Mouse (Mus musculus): ENCODE data around the gene Wnt5b.

The Wnt5b gene

GRCm38 (mm10) chr6:119543803-119544517 lies at the start of gene Wnt5b:
Gene Wnt5b, minus strand, starts transcription at chr6:119544347.
- no peak for DNase-seq

GRCm38 (mm10) chr6:119590872-119591271 lies 46.7 kb upstream of the Wnt5b start:
- DNase-seq = peak; percentile 71

GRCm38 (mm10) chr6:119587897-119588296 lies 43.8 kb upstream of the Wnt5b start:
- DNase-seq = no peak

DNA sequence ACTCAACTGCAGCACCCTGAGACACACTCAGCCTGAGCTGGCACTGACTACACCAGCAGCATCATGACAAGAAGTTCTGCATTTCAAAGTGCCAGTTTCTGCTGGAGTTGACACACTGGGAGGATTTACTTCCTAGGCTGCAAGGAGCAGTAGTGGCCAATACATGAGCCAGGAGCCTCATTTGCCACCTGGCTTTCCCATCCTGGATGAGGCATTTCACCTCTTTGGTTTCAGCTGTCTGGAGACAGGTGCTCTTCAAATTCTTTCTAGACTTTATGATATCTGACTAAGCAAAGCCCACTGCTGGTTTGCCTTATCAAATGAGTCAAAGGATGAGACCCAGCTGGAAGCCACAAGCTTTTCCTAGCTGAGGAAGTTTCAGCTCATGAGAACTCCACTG lies 43.3 kb upstream of the Wnt5b start:
- DNase-seq = no peak

DNA sequence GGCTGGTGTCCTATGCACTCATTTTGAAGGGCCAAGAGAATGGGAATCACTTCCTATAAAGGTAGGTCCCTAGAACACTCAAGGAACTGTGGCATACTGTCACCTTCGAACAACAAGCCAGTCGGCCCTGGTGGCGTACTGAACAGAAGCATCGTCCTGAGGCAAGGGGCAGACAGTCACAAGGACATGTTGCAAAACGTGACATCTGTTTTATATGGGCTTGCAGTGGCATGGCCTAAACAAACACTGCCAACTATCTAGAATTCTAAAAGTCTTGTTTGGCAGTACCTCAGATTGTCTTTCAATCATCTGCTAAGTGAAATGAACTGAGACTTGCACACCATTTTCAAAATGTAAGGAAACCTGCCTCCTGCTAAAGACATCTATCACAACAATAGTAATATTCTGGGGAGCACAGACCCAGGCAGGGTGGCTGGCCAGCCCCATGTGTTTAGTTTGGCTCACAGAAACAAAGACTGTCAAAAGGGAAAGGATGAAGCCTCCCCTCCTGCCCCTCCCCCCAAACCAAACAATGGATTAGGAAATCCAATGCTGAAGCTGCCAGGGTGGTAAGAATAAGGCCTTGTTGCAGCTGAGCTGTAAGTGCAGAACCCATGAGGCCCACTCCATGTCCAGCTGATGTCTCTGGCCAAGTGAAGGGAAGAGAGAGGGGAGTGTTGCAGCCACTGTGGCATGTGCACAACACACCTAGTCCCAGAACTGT lies 41.7 kb upstream of the Wnt5b start:
- DNase-seq = peak; percentile 97

- DNase-seq = no peak
Observed at GRCm38 (mm10) chr6:119584061-119584460, 39.9 kb upstream of the Wnt5b start.

- DNase-seq = peak; percentile 74
Observed at GRCm38 (mm10) chr6:119583165-119583564, 39.0 kb upstream of the Wnt5b start.

DNA sequence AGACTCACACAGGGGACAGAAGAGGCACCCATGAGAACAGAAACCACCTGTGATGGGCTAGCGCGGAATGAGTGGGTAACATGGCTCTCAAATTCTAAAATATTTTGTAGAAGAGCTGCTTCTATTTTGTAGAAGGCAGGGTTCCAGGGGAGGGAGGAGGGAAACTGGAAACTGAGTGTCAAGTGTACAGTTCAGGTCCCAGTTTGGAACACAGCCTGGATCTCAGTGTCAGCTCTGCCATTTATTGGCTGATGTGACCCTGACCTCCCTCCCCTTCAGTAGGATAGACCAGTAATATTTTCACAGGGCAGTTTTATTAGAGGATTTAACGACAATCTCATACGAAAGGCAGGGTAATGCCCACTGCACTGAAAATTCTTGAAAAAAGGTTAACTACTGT lies 32.6 kb upstream of the Wnt5b start:
- no peak for DNase-seq

GRCm38 (mm10) chr6:119575331-119575730 lies 31.2 kb upstream of the Wnt5b start:
- no peak for DNase-seq

DNA sequence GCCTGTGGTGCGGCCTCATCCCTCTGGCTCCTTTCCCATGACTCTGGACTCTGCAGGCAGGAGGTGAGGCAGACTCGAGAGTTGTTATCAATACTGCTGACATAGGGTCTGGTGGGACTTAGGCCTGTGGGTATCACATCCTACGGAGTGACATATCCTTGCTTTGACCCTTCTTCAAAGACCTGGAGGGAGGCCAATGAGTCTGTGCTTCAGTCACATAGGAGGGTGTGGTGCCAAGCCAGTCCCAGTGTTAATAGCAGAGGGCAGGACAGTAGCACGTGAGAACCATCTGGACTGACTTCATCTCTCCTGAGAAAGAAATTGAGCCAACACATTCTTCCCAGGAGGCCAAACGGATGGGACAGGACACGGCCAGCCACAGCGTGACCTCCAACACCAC lies 28.1 kb upstream of the Wnt5b start:
- peak; percentile 96 for DNase-seq

- DNase-seq = no peak
Observed at GRCm38 (mm10) chr6:119570797-119571196, 26.6 kb upstream of the Wnt5b start.

GRCm38 (mm10) chr6:119568339-119568738 lies 24.2 kb upstream of the Wnt5b start:
- no peak for DNase-seq

DNA sequence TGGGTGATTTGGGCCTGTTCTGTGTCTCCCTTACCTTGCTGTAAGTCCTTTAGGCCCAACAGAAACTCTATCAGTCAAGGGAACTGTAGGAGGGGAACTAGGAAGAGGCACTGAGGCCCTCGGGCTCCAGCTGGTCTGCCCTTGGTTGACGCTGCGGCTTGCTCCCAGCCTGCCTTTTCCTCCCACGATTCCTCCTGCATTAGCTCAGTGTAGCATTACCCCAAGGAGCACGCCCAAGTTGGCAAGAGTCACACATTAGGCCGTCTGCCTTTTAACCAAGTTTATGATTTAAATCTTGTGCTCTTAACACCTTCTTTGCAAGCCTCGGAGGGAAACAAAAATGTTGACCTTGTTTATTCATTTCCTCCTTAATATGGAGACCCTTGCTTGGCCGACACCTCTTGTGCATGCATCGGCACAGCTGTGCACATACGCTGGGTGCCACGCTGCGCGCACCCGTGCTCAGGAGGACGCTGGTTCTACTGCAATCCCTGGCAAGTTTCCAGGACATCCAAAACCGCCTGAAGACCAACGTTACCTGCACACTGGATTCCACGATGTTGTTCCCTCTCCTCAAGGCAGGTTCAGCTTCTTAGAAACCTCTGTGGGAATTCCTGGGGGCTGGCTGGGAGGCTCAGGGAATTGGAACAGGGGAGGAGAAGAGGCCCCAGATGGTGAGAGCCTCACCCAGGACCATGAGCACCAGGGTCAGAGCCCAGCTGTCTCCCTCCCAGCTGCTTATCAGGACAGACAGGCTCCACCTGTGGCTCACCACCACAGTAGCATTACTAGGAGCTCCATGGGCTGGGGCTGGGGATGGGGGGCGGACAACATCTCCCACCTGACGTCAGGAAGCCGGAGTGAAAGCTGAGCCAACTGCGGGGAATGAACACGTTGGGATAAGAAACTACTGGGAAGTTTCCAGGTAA lies 21.6 kb upstream of the Wnt5b start:
- DNase-seq = peak; percentile 93

GRCm38 (mm10) chr6:119562558-119562957 lies 18.4 kb upstream of the Wnt5b start:
- DNase-seq = peak; percentile 92

- DNase-seq = no peak
Observed at GRCm38 (mm10) chr6:119558855-119559254, 14.7 kb upstream of the Wnt5b start.

DNA sequence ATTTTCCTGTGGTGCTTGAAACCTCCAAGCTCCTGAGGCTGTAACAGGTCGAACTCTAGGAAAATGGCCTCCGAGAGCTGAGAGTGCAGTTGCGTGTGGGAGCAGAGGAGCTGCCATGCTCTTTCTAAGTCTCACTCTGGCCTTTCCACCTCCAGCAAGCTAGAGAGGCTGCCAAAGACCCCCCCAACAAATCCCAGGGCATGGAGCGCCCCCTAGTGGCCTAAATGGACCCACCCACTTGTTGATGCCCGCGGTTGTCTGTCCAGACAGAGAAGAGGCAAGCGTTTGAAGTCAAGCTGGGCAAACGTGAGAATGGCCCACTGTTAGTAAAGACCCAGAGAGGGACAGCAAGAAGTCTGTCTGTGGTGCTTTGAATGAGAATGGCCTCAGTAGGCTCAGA lies 10.3 kb upstream of the Wnt5b start:
- no peak for DNase-seq

- DNase-seq = no peak
Observed at GRCm38 (mm10) chr6:119544518-119544864, 344 bp upstream of the Wnt5b start.

- DNase-seq = no peak
Observed at GRCm38 (mm10) chr6:119543456-119543802, 718 bp downstream of the Wnt5b start.

DNA sequence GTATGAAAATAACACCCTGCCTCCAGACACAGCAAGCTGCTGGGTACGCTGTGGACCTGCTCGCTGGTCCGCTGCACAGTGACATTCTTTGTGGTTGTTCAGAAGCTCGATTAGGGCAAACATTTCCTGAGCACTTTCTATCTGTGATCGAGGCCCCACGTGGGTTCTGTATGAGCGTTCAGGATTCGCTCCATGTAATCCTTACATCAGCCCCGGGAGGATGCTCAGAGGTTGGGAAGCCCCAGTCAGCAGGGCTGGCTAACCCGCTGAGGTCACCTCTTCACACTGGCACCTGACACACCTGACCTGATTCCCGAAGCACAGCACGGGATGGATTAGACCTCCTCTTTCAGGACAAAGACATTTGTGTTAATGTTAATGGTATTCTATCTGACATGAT lies 8.3 kb downstream of the Wnt5b start:
- no peak for DNase-seq

DNA sequence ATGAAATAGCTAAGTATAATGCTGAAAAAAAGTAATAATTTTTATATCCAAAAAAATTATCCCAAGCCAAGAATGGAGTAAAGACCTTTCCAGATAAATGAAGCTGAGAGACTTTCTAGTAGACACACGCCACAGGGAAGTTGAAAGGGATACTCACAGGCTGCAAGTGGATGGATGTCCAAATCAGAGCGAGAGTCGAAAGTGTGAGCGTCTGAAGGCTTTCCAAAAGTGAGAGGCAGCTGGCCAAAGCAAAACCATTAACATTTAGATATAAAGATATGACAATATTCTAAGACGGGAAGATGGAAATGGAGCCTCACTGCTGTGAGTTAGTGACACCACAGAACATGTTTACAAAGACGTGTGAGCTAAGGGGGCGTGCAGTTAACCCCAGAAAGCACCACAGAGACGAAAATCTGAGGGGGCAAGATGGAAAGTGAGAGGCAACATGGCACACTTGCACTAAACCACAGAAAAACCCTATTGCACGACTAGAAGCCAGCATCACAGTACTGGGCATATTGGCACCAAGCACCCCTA lies 10.9 kb downstream of the Wnt5b start:
- no peak for DNase-seq

GRCm38 (mm10) chr6:119529659-119530058 lies 14.5 kb downstream of the Wnt5b start:
- no peak for DNase-seq

- no peak for DNase-seq
Observed at GRCm38 (mm10) chr6:119526498-119526897, 17.6 kb downstream of the Wnt5b start.

GRCm38 (mm10) chr6:119521931-119522391 lies 22.2 kb downstream of the Wnt5b start:
- no peak for DNase-seq
